Mouse (Mus musculus): ENCODE measurements at regions not wholly inside any gene's neighbourhood (a gene's known extent, or its start where the extent isn't known, plus 50 kb on each side); places are given as distances from the start of the nearest gene placed in this dataset.

GRCm38 (mm10) chr2:34106245-34106644 lies 218.5 kb upstream of the Mvb12b start:
- TF ChIP-seq POLR2A (IDR thresholded peaks at IDR 0.05; ENCODE audit: extremely low read depth, insufficient read depth, low read length), result no peak
- TF ChIP-seq CTCF (IDR thresholded peaks at IDR 0.05; ENCODE audit: extremely low read depth, insufficient read depth, low read length), result no peak
